Mouse (Mus musculus) neutrophil, adult 5-6 weeks (primary cell): ENCODE results near the gene Ufc1. TPM values are rescaled to one million over a fixed set of nuclear protein-coding genes. Genes with fewer than 3 reads are reported as not detected.
"Not testable (repeated sequence)": the region's sequence is repeated elsewhere in the genome, so short reads cannot be mapped to it uniquely, and the experiment has no call there.

Experiments used
- ATAC-seq: fragments of 151-379, 151-347 bp; 2 replicates; pipeline ENCODE4 v1.8.0; 2017; ENCODE audit warnings: mild to moderate bottlenecking, moderate TSS enrichment; ENCODE audit not compliant: insufficient number of reproducible peaks, poor library complexity, low FRiP score, severe bottlenecking; ENCODE audit errors: extremely low read depth
- total RNA-seq: library from RNA; stranded (forward); fragments of 200-1000 nt; gene quantifications from 2 replicates; pipeline ENCODE4 v1.2.3, GENCODE M21; 2017

Gene Ufc1
- total RNA-seq, 1 experiment from 2014 or later = 39.7 TPM

- ATAC-seq = no peak
Observed at GRCm38 (mm10) chr1:171251594-171252324, 43.1 kb downstream of the Ufc1 start.

GRCm38 (mm10) chr1:171250680-171251593 is 43.9 kb downstream of the Ufc1 start, which contains the start of gene Ndufs2:
TSS of gene Ndufs2 (minus strand) at chr1:171251388.
- no peak for ATAC-seq

- ATAC-seq = no peak
Observed at GRCm38 (mm10) chr1:171249913-171250600, 44.8 kb downstream of the Ufc1 start, which contains the start of gene Adamts4. TSS of gene Adamts4 (plus strand) at chr1:171250421.

GRCm38 (mm10) chr1:171248386-171249226 is 46.2 kb downstream of the Ufc1 start:
- ATAC-seq = no peak

- ATAC-seq = no peak
Observed at GRCm38 (mm10) chr1:171247916-171248315, 46.9 kb downstream of the Ufc1 start.

GRCm38 (mm10) chr1:171247453-171247841 is 47.4 kb downstream of the Ufc1 start:
- ATAC-seq = no peak

- peak; percentile 98 for ATAC-seq
Observed at GRCm38 (mm10) chr1:171246709-171247452, 47.9 kb downstream of the Ufc1 start.

- ATAC-seq = no peak
Observed at GRCm38 (mm10) chr1:171245353-171245752, 49.5 kb downstream of the Ufc1 start.

- not testable (repeated sequence) for ATAC-seq
Observed at GRCm38 (mm10) chr1:171241952-171242351, 52.9 kb downstream of the Ufc1 start.

- ATAC-seq = no peak
Observed at GRCm38 (mm10) chr1:171240911-171241310, 53.9 kb downstream of the Ufc1 start.

GRCm38 (mm10) chr1:171239992-171240744 is 54.7 kb downstream of the Ufc1 start:
- no peak for ATAC-seq

Other genes with a start within 250 kb of the Ufc1 start
- 682 and 697 TPM in 2 replicates for gene Fcgr3, start 230.1 kb downstream of the Ufc1 start, total RNA-seq
- gene Cfap126, start 181.1 kb downstream of the Ufc1 start, total RNA-seq = not detected in 2 replicates
- gene Sdhc, start 144.4 kb downstream of the Ufc1 start, total RNA-seq = 16.3 and 16.9 TPM in 2 replicates
- gene Mpz, start 144.3 kb downstream of the Ufc1 start, total RNA-seq = not detected in 2 replicates
- 0.49 and 0.81 TPM in 2 replicates for gene Pcp4l1, start 98.8 kb downstream of the Ufc1 start, total RNA-seq
- 0.25 TPM in 1 of 2 replicates, not detected in the other for gene Nr1i3, start 81.1 kb downstream of the Ufc1 start, total RNA-seq
- gene Tomm40l, start 72.5 kb downstream of the Ufc1 start, total RNA-seq = 6.6 and 7.5 TPM in 2 replicates
- not detected in 2 replicates for gene Apoa2, start 70.0 kb downstream of the Ufc1 start, total RNA-seq
- gene Fcer1g, start 60.7 kb downstream of the Ufc1 start, total RNA-seq = 410 and 425 TPM in 2 replicates
- gene Adamts4, start 44.6 kb downstream of the Ufc1 start, total RNA-seq = 0.12 TPM in 1 of 2 replicates, not detected in the other
- 150 and 174 TPM in 2 replicates for gene Ndufs2, start 43.6 kb downstream of the Ufc1 start, total RNA-seq
- gene B4galt3, start 24.7 kb downstream of the Ufc1 start, total RNA-seq = 116 and 144 TPM in 2 replicates
- 48.4 and 57.0 TPM in 2 replicates for gene Ppox, start 13.8 kb downstream of the Ufc1 start, total RNA-seq
- gene Usp21, start 7.0 kb downstream of the Ufc1 start, total RNA-seq = 45.5 and 45.7 TPM in 2 replicates
- 24.2 and 30.4 TPM in 2 replicates for gene Dedd, start 34.1 kb upstream of the Ufc1 start, total RNA-seq
- gene Nit1, start 50.6 kb upstream of the Ufc1 start, total RNA-seq = 27.2 and 33.0 TPM in 2 replicates
- gene Pfdn2, start 50.6 kb upstream of the Ufc1 start, total RNA-seq = 13.1 and 18.7 TPM in 2 replicates
- gene Klhdc9, start 65.8 kb upstream of the Ufc1 start, total RNA-seq = 0.58 TPM in 1 of 2 replicates, not detected in the other
- 2.2 and 2.9 TPM in 2 replicates for gene Nectin4, start 75.1 kb upstream of the Ufc1 start, total RNA-seq
- gene Arhgap30, start 93.9 kb upstream of the Ufc1 start, total RNA-seq = 441 and 469 TPM in 2 replicates
- gene Usf1, start 116.3 kb upstream of the Ufc1 start, total RNA-seq = 111 and 138 TPM in 2 replicates
- gene Tstd1, start 123.8 kb upstream of the Ufc1 start, total RNA-seq = 8.8 and 15.2 TPM in 2 replicates
- gene F11r, start 142.5 kb upstream of the Ufc1 start, total RNA-seq = 2.5 and 2.9 TPM in 2 replicates
- 20.3 and 20.7 TPM in 2 replicates for gene Alyref2, start 208.5 kb upstream of the Ufc1 start, total RNA-seq
- not detected in 2 replicates for gene Itln1, start 240.3 kb upstream of the Ufc1 start, total RNA-seq